Mouse (Mus musculus) forelimb bud, embryonic 11.5 days (tissue): Measurements from ENCODE around the gene Snph.
A peak's percentile ranks its signal among the peaks of the same experiment; 100 is the strongest.

Experiments
- DNase-seq: peaks from one replicate; pipeline ENCODE4 v3.0.0-alpha.2; 2012; ENCODE audit warnings: low read depth, low spot score

Snph gene

GRCm38 (mm10) chr2:151543063-151543895 is 89.1 kb downstream of the Snph start:
- DNase-seq = peak; percentile 44

DNA sequence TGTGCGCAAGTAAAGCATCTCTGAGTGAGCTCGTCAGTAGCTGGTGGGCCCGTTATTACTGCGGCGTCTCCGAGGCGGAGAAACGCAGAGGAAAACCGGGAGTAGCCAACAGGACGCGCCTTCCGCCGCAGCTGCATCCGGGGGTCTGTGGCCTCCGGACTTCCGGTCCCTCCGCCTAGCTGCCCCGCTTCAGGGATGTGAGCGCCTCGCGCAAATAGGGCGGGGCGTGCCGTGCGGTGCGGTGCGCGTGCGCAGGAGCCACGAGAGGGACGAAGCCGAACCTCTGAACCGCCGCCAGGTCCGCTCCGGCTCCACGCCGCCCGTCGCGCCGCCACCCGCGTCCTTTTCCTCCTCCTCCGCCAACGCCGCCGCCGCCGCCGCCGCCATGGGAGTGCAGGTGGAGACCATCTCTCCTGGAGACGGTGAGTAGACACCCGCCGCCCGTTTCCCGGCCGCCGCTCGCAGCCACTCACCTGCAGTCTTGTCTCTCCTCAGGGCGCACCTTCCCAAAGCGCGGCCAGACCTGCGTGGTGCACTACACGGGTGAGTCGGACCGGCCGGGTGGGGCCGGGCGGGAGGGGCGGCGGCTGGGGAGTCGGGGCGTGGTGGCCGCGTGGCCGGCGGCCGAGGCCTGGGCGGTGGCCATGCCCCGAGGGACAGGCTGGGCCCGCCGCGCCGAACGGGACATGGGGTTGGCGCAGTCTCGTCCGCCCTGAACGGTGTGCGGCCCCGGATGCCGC is 89.9 kb downstream of the Snph start, which contains the start of gene Fkbp1a:
Fkbp1a (plus strand) TSS at position 161 of the 740 bp plus-strand sequence.
- DNase-seq = peak; percentile 94
